In genomic region chr12:81459051-81459450, GRCm38 (mm10) we compare ENCODE assay signal across 4 mouse cellular contexts. TPM values are rescaled to one million over a fixed set of nuclear protein-coding genes. Genes with fewer than 3 reads are reported as not detected.
A peak's percentile ranks its signal among the peaks of the same experiment; 100 is the strongest.
DNase-seq lines count a peak whose midpoint lies in the region.
"Not testable (repeated sequence)": the region's sequence is repeated elsewhere in the genome, so short reads cannot be mapped to it uniquely, and the experiment has no call there.

No protein-coding gene starts in this region.

- not testable (repeated sequence) for H3K4me1 ChIP-seq in ES-E14 (ENCODE audit: control insufficient read depth in 2 of 2, insufficient read depth in 2 of 2, low read length in 2 of 2, poor library complexity in 1 of 2)

- peak overlapping the region; percentile 84 for H3K27ac ChIP-seq in ES-E14 (ENCODE audit: insufficient read depth, low read depth, low read length, poor library complexity, severe bottlenecking)

- H3K9ac ChIP-seq in ES-E14 (ENCODE audit: insufficient read depth, low read depth, low read length, poor library complexity, severe bottlenecking): not testable (repeated sequence)

- in situ Hi-C loops in ES-E14 (cut with MboI; ENCODE audit: low sequenced_read_pairs in 2 of 2, unreplicated experiment in 2 of 2): not testable (repeated sequence)

- H3K4me3 ChIP-seq in ES-E14 (ENCODE audit: insufficient read depth in 1 of 2, low read depth in 1 of 2, low read length in 2 of 2, poor library complexity in 1 of 2, severe bottlenecking in 1 of 2): not testable (repeated sequence)

- not testable (repeated sequence) for H3K36me3 ChIP-seq in ES-E14 (ENCODE audit: control insufficient read depth, insufficient read depth, low read length, poor library complexity, severe bottlenecking)

- DNase-seq in ES-CJ7 (ENCODE audit: low read depth, low spot score): peak; percentile 59
- not testable (repeated sequence) for DNase-seq in ES-E14 (ENCODE audit: low read depth, low spot score)
- DNase-seq in R1 (ENCODE audit: low read depth, low spot score): peak; percentile 83
- peak; percentile 66 for DNase-seq in ZHBTc4 (ENCODE audit: low read depth, low spot score)

- not testable (repeated sequence) for H3K9me3 ChIP-seq in ES-E14 (ENCODE audit: control insufficient read depth, insufficient read depth, low read depth, low read length)

RNA-seq across cellular contexts. Expression of gene Cox16, which starts 25.9 kb away (rescaled TPM):
- total RNA-seq in ES-E14 (2012; rRNA removed): 79.8 and 89.6 TPM in 2 replicates

RNA-seq across cellular contexts. Expression of gene Adam4, which starts 37.3 kb away (rescaled TPM):
- 2.4 and 2.8 TPM in 2 replicates for total RNA-seq in ES-E14 (2012; rRNA removed)
